Mouse (Mus musculus): ENCODE data around the gene Itgal. TPM values are rescaled to one million over a fixed set of nuclear protein-coding genes. Genes with fewer than 3 reads are reported as not detected.
"Not testable (repeated sequence)": the region's sequence is repeated elsewhere in the genome, so short reads cannot be mapped to it uniquely, and the experiment has no call there.

Gene Itgal
- polyA plus RNA-seq, 1 experiment, result 0.07 TPM

DNA sequence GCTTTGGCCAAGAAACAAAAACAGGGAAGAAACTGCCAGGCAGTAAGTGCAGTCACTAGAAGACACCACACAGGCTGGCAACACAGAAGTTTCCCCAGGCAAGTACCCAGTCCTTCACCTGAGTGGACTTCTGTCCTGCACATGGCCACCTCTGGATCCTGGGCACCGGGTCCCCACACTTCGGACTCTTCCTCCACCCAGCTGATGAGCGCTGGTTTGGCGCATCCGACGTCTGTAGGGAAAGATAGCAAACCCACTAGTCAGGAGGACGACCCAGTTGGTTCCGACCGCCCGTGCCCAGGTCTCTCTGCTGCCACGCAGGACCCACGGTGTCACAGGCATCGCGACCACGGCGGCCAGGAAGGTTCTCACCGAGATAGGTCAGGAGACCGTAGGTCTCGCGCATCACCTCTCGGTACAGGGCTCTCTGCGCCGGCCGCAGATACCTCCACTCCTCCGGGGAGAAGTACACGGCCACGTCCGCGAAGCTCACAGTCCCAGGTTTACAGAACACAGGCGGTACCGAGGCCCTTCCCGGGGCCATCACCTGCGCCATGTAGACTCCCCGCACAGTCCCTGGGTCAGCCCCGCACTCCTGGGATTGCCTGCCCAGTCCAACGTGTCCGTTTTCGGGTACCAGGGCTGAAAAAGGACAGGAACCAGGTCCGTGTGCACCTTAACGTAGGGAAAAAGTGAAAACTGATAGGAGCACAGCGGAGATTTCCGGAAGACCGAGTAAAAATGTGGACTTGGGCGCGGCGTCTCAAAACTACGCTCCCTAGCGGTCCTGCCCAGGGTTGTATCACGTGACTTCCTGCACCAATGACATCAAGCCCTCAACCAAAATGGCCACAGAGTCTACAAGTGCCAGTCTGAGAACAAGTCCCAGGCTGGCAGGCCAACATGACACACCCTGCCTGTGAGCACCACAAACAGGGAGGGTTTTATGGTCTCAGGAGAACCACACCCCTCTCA, 79.5 kb downstream of the Itgal start, which contains the start of gene Zfp747:
Zfp747 (minus strand) TSS at position 780 of the 975 bp plus-strand sequence.
- TF ChIP-seq CTCF (IDR thresholded peaks at IDR 0.05; ENCODE audit: control insufficient read depth, insufficient read depth, insufficient read length), result peak; percentile 28
- TF ChIP-seq USF1 (IDR thresholded peaks at IDR 0.05; ENCODE audit: low read depth), result peak; percentile 96
- TF ChIP-seq MAX (IDR thresholded peaks at IDR 0.05), result peak; percentile 68
- not testable (repeated sequence) for H3K79me3 ChIP-seq (ENCODE audit: low read depth); H3K27me3 ChIP-seq (ENCODE audit: control insufficient read depth, insufficient read depth, insufficient read length)
- Histone ChIP-seq H3K79me2 (ENCODE audit: control insufficient read depth, insufficient read depth) (peaks cover 14% of the 10 kb centered on the region), H3K36me3 (ENCODE audit: control insufficient read depth, insufficient read depth) (peaks cover 11% of the 10 kb centered on the region), H3K4me3 (ENCODE audit: insufficient read depth, poor library complexity, severe bottlenecking) (peak within 1 kb of the TSS; percentile 49), H3ac (ENCODE audit: control insufficient read depth, insufficient read length, low read depth) (peak within 1 kb of the TSS; percentile 80)

DNA sequence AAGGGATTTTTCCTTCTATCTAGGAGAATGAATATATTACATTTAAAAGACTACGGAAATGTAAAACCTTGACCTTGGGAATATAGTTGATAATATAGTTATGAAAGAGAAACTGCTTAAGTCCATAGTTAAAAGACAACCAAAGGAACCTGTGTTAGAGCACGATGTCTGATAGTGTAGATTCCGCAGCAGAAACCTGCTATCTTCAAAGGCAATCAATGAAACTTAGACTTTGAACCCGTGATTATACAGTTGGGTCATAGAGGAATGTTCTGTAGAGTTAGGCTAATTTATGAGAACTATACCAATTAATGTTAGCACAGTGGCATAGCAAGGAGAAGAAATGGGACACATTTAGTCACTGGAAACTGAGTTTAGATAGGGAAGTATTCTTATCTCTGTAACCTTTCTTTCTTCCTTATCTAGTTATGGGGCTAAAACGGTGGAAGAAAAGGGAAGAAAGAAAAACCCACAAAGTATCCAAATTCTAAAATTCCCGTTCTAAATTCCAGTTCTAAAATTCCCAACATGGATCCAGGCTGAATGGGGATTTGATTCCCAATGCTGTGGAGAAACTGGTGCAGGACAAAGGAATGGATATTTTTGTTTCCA, 82.4 kb downstream of the Itgal start:
- TF ChIP-seq USF1 (IDR thresholded peaks at IDR 0.05; ENCODE audit: low read depth) (no peak), MAX (IDR thresholded peaks at IDR 0.05) (no peak), FOSL1 (IDR thresholded peaks at IDR 0.05; ENCODE audit: insufficient read depth, low read length, poor library complexity, severe bottlenecking) (no peak), CEBPB (IDR thresholded peaks at IDR 0.05; ENCODE audit: low read depth) (no peak), CTCF (IDR thresholded peaks at IDR 0.05; ENCODE audit: control insufficient read depth, insufficient read depth, insufficient read length) (no peak), MYOD1 (IDR thresholded peaks at IDR 0.05; ENCODE audit: control insufficient read depth, insufficient read length, low read depth) (no peak), MYOG (IDR thresholded peaks at IDR 0.05; ENCODE audit: control insufficient read depth, extremely low read depth, insufficient read length) (no peak)
- Histone ChIP-seq H3K79me3 (ENCODE audit: low read depth) (no peaks in the 10 kb centered on the region), H3ac (ENCODE audit: control insufficient read depth, insufficient read length, low read depth) (no peak overlapping the region), H3K36me3 (ENCODE audit: control insufficient read depth, insufficient read depth) (peaks cover 8% of the 10 kb centered on the region), H3K79me2 (ENCODE audit: control insufficient read depth, insufficient read depth) (peaks cover 14% of the 10 kb centered on the region), H3K4me3 (ENCODE audit: insufficient read depth, poor library complexity, severe bottlenecking) (no peak overlapping the region), H3K27me3 (ENCODE audit: control insufficient read depth, insufficient read depth, insufficient read length) (no peaks in the 10 kb centered on the region)

Other genes with a start within 250 kb of the Itgal start
- not detected for gene Zg16, start 208.9 kb upstream of the Itgal start, polyA plus RNA-seq (2012; fragmentation: generic; extraction: Trizol)
- gene AI467606, start 204.9 kb upstream of the Itgal start, polyA plus RNA-seq (2012; fragmentation: generic; extraction: Trizol), result 34.0 TPM
- gene Qprt, start 174.0 kb upstream of the Itgal start, polyA plus RNA-seq (2012; fragmentation: generic; extraction: Trizol), result not detected
- 23.1 TPM for gene Spn, start 158.4 kb upstream of the Itgal start, polyA plus RNA-seq (2012; fragmentation: generic; extraction: Trizol)
- 56.2 TPM for gene Cd2bp2, start 100.2 kb upstream of the Itgal start, polyA plus RNA-seq (2012; fragmentation: generic; extraction: Trizol)
- gene Tbc1d10b, start 87.8 kb upstream of the Itgal start, polyA plus RNA-seq (2012; fragmentation: generic; extraction: Trizol), result 41.4 TPM
- 39.4 TPM for gene Mylpf, start 87.4 kb upstream of the Itgal start, polyA plus RNA-seq (2012; fragmentation: generic; extraction: Trizol)
- gene Zfp553, start 63.2 kb upstream of the Itgal start, polyA plus RNA-seq (2012; fragmentation: generic; extraction: Trizol), result 16.1 TPM
- 1.7 TPM for gene Sept1, start 63.1 kb upstream of the Itgal start, polyA plus RNA-seq (2012; fragmentation: generic; extraction: Trizol)
- gene Zfp771, start 52.0 kb upstream of the Itgal start, polyA plus RNA-seq (2012; fragmentation: generic; extraction: Trizol), result 38.0 TPM
- gene Dctpp1, start 35.6 kb upstream of the Itgal start, polyA plus RNA-seq (2012; fragmentation: generic; extraction: Trizol), result 226 TPM
- gene Sephs2, start 22.2 kb upstream of the Itgal start, polyA plus RNA-seq (2012; fragmentation: generic; extraction: Trizol), result 41.4 TPM
- 17.5 TPM for gene Zfp768, start 49.3 kb downstream of the Itgal start, polyA plus RNA-seq (2012; fragmentation: generic; extraction: Trizol)
- gene Zfp747, start 79.8 kb downstream of the Itgal start, polyA plus RNA-seq (2012; fragmentation: generic; extraction: Trizol), result 5.1 TPM
- 0.32 TPM for gene 9130019O22Rik, start 90.9 kb downstream of the Itgal start, polyA plus RNA-seq (2012; fragmentation: generic; extraction: Trizol)
- 2.9 TPM for gene E430018J23Rik, start 97.4 kb downstream of the Itgal start, polyA plus RNA-seq (2012; fragmentation: generic; extraction: Trizol)
- 1.9 TPM for gene Zfp764, start 110.6 kb downstream of the Itgal start, polyA plus RNA-seq (2012; fragmentation: generic; extraction: Trizol)
- 8.2 TPM for gene Zfp688, start 125.8 kb downstream of the Itgal start, polyA plus RNA-seq (2012; fragmentation: generic; extraction: Trizol)
- 3.7 TPM for gene Zfp689, start 152.9 kb downstream of the Itgal start, polyA plus RNA-seq (2012; fragmentation: generic; extraction: Trizol)
- 28.6 TPM for gene Prr14, start 163.4 kb downstream of the Itgal start, polyA plus RNA-seq (2012; fragmentation: generic; extraction: Trizol)
- gene Fbrs, start 182.9 kb downstream of the Itgal start, polyA plus RNA-seq (2012; fragmentation: generic; extraction: Trizol), result 20.9 TPM
- 24.1 TPM for gene Srcap, start 215.7 kb downstream of the Itgal start, polyA plus RNA-seq (2012; fragmentation: generic; extraction: Trizol)
- 14.9 TPM for gene Gm42715, start 223.3 kb downstream of the Itgal start, polyA plus RNA-seq (2012; fragmentation: generic; extraction: Trizol)

All from C2C12 (cell line).